Mouse (Mus musculus): ENCODE measurements around the gene Cep19. TPM values are rescaled to one million over a fixed set of nuclear protein-coding genes. Genes with fewer than 3 reads are reported as not detected.

Gene Cep19
- polyA plus RNA-seq, 1 experiment from 2014 or later: 50.9 TPM

GRCm38 (mm10) chr16:32114968-32115695 lies 15.5 kb downstream of the Cep19 start:
- WGBS: 22% methylated on average over 15 of the region's 15 CpGs
- Histone ChIP-seq H3K9ac (replicated peaks; ENCODE audit: low read depth, low read length) (no peak overlapping the region), H3K36me3 (ENCODE audit: control insufficient read depth, insufficient read depth, low read length) (0 out of 2 replicates have a peak, but pooled peaks cover 3% of the 10 kb centered on the region), H3K4me1 (ENCODE audit: control insufficient read depth, insufficient read depth, low read length) (no peaks in the 10 kb centered on the region), H3K4me2 (ENCODE audit: low read depth, low read length) (no peak overlapping the region), H3K9me3 (ENCODE audit: control insufficient read depth, low read length) (no peaks in the 10 kb centered on the region), H3K4me3 (ENCODE audit: low read depth, low read length) (no peak overlapping the region), H3K27me3 (ENCODE audit: control insufficient read depth, insufficient read depth, low read length) (no peaks in the 10 kb centered on the region), H3K27ac (ENCODE audit: low read depth, low read length) (no peak overlapping the region)
- no peak for ATAC-seq (ENCODE audit: low read depth)

GRCm38 (mm10) chr16:32115781-32116180 lies 16.2 kb downstream of the Cep19 start:
- 70% methylated on average over 6 of the region's 6 CpGs for WGBS
- no peaks in the 10 kb centered on the region for H3K27me3 ChIP-seq (ENCODE audit: control insufficient read depth, insufficient read depth, low read length)
- H3K27ac ChIP-seq (ENCODE audit: low read depth, low read length): no peak overlapping the region
- no peak for ATAC-seq (ENCODE audit: low read depth)
- no peaks in the 10 kb centered on the region for H3K36me3 ChIP-seq (ENCODE audit: control insufficient read depth, insufficient read depth, low read length)
- no peaks in the 10 kb centered on the region for H3K9me3 ChIP-seq (ENCODE audit: control insufficient read depth, low read length)
- H3K4me3 ChIP-seq (ENCODE audit: low read depth, low read length): no peak overlapping the region
- no peak overlapping the region for H3K4me2 ChIP-seq (ENCODE audit: low read depth, low read length)
- H3K9ac ChIP-seq (replicated peaks; ENCODE audit: low read depth, low read length): no peak overlapping the region
- H3K4me1 ChIP-seq (ENCODE audit: control insufficient read depth, insufficient read depth, low read length): no peaks in the 10 kb centered on the region

- Histone ChIP-seq H3K27ac (ENCODE audit: low read depth, low read length) (no peak overlapping the region), H3K9me3 (ENCODE audit: control insufficient read depth, low read length) (no peaks in the 10 kb centered on the region), H3K27me3 (ENCODE audit: control insufficient read depth, insufficient read depth, low read length) (no peaks in the 10 kb centered on the region), H3K4me2 (ENCODE audit: low read depth, low read length) (no peak overlapping the region), H3K4me1 (ENCODE audit: control insufficient read depth, insufficient read depth, low read length) (no peaks in the 10 kb centered on the region), H3K9ac (replicated peaks; ENCODE audit: low read depth, low read length) (no peak overlapping the region), H3K36me3 (ENCODE audit: control insufficient read depth, insufficient read depth, low read length) (no peaks in the 10 kb centered on the region), H3K4me3 (ENCODE audit: low read depth, low read length) (no peak overlapping the region)
- 53% methylated on average over 5 of the region's 5 CpGs for WGBS
- ATAC-seq (ENCODE audit: low read depth): no peak
These were observed 16.6 kb downstream of the Cep19 start for GRCm38 (mm10) chr16:32116186-32116585.

DNA sequence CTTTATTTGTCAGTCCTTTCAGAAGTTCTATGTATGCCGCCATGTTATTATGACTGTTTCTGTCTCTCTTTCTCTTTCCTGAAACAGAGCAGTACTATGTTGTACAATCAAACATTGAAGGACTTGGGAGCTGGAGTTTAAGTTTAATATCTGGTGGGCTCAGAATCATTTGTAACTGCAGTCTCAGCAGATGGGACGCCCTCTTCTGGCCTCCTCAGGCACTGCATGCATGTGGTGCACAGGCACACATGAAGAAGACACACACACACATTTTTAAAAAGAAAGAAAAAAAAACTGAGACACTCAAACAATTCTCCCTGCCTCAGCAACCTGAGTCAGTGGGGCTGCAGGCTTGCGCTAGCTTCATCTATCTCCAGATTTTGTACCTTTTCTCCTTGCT lies 20.9 kb downstream of the Cep19 start:
- WGBS: 78% methylated on average over 3 of the region's 3 CpGs
- Histone ChIP-seq H3K27ac (ENCODE audit: low read depth, low read length) (no peak overlapping the region), H3K9me3 (ENCODE audit: control insufficient read depth, low read length) (no peaks in the 10 kb centered on the region), H3K27me3 (ENCODE audit: control insufficient read depth, insufficient read depth, low read length) (no peaks in the 10 kb centered on the region), H3K4me2 (ENCODE audit: low read depth, low read length) (no peak overlapping the region), H3K4me1 (ENCODE audit: control insufficient read depth, insufficient read depth, low read length) (no peaks in the 10 kb centered on the region), H3K9ac (replicated peaks; ENCODE audit: low read depth, low read length) (no peak overlapping the region), H3K4me3 (ENCODE audit: low read depth, low read length) (no peak overlapping the region), H3K36me3 (ENCODE audit: control insufficient read depth, insufficient read depth, low read length) (no peaks in the 10 kb centered on the region)
- ATAC-seq (ENCODE audit: low read depth): no peak

DNA sequence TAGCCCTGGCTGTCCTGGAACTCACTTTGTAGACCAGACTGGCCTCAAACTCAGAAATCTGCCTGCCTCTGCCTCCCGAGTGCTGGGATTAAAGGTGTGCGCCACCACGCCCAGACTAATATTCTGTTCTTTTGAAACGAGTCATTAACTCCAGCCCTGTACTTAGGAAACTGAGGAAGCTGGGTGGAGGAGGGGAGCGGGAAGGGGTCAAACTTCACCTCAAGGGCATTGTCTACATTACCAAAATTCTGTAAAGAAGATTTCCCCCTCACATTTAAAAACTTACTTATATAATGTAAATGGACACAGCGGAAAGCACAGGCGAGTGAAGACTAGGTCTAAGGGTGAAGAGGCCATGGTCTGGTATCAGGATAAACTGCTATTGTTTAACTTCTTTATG lies 24.4 kb downstream of the Cep19 start:
- 94% methylated on average over 7 of the region's 7 CpGs for WGBS
- Histone ChIP-seq H3K9ac (replicated peaks; ENCODE audit: low read depth, low read length) (no peak overlapping the region), H3K4me1 (ENCODE audit: control insufficient read depth, insufficient read depth, low read length) (no peaks in the 10 kb centered on the region), H3K36me3 (ENCODE audit: control insufficient read depth, insufficient read depth, low read length) (no peaks in the 10 kb centered on the region), H3K27me3 (ENCODE audit: control insufficient read depth, insufficient read depth, low read length) (no peaks in the 10 kb centered on the region), H3K27ac (ENCODE audit: low read depth, low read length) (no peak overlapping the region), H3K4me3 (ENCODE audit: low read depth, low read length) (no peak overlapping the region), H3K4me2 (ENCODE audit: low read depth, low read length) (no peak overlapping the region), H3K9me3 (ENCODE audit: control insufficient read depth, low read length) (no peaks in the 10 kb centered on the region)
- ATAC-seq (ENCODE audit: low read depth): no peak

GRCm38 (mm10) chr16:32124444-32125335 lies 25.1 kb downstream of the Cep19 start:
- Histone ChIP-seq H3K27ac (ENCODE audit: low read depth, low read length) (no peak overlapping the region), H3K9ac (replicated peaks; ENCODE audit: low read depth, low read length) (no peak overlapping the region), H3K27me3 (ENCODE audit: control insufficient read depth, insufficient read depth, low read length) (no peaks in the 10 kb centered on the region), H3K4me2 (ENCODE audit: low read depth, low read length) (no peak overlapping the region), H3K9me3 (ENCODE audit: control insufficient read depth, low read length) (no peaks in the 10 kb centered on the region), H3K36me3 (ENCODE audit: control insufficient read depth, insufficient read depth, low read length) (no peaks in the 10 kb centered on the region), H3K4me3 (ENCODE audit: low read depth, low read length) (no peak overlapping the region), H3K4me1 (ENCODE audit: control insufficient read depth, insufficient read depth, low read length) (no peaks in the 10 kb centered on the region)
- ATAC-seq (ENCODE audit: low read depth): no peak
- WGBS: 74% methylated on average over 17 of the region's 17 CpGs

- Histone ChIP-seq H3K4me3 (ENCODE audit: low read depth, low read length) (no peak overlapping the region), H3K27me3 (ENCODE audit: control insufficient read depth, insufficient read depth, low read length) (no peaks in the 10 kb centered on the region), H3K4me2 (ENCODE audit: low read depth, low read length) (no peak overlapping the region), H3K27ac (ENCODE audit: low read depth, low read length) (no peak overlapping the region), H3K4me1 (ENCODE audit: control insufficient read depth, insufficient read depth, low read length) (no peaks in the 10 kb centered on the region), H3K36me3 (ENCODE audit: control insufficient read depth, insufficient read depth, low read length) (no peaks in the 10 kb centered on the region), H3K9me3 (ENCODE audit: control insufficient read depth, low read length) (no peaks in the 10 kb centered on the region), H3K9ac (replicated peaks; ENCODE audit: low read depth, low read length) (no peak overlapping the region)
- no peak for ATAC-seq (ENCODE audit: low read depth)
- WGBS: 93% methylated on average over 3 of the region's 3 CpGs
These were observed 25.8 kb downstream of the Cep19 start for GRCm38 (mm10) chr16:32125364-32125763.

- H3K9ac ChIP-seq (replicated peaks; ENCODE audit: low read depth, low read length): no peak overlapping the region
- H3K9me3 ChIP-seq (ENCODE audit: control insufficient read depth, low read length): no peaks in the 10 kb centered on the region
- ATAC-seq (ENCODE audit: low read depth): no peak
- no peaks in the 10 kb centered on the region for H3K27me3 ChIP-seq (ENCODE audit: control insufficient read depth, insufficient read depth, low read length)
- H3K4me3 ChIP-seq (ENCODE audit: low read depth, low read length): no peak overlapping the region
- 89% methylated on average over 4 of the region's 4 CpGs for WGBS
- H3K27ac ChIP-seq (ENCODE audit: low read depth, low read length): no peak overlapping the region
- H3K4me1 ChIP-seq (ENCODE audit: control insufficient read depth, insufficient read depth, low read length): no peaks in the 10 kb centered on the region
- no peak overlapping the region for H3K4me2 ChIP-seq (ENCODE audit: low read depth, low read length)
- H3K36me3 ChIP-seq (ENCODE audit: control insufficient read depth, insufficient read depth, low read length): no peaks in the 10 kb centered on the region
These were observed 27.4 kb downstream of the Cep19 start for GRCm38 (mm10) chr16:32127046-32127445.

All from neural tube, embryonic 14.5 days (tissue).